Mouse (Mus musculus) liver, adult 2 months (tissue): ENCODE results near the gene Adam15.

ENCODE experiments used
- CTCF ChIP-seq: fragments of 200-500 bp; IDR thresholded peaks from 2 replicates; pipeline ENCODE4 v1.5.1; 2011; ENCODE audit warnings: low read depth, low read length, control low read depth
- POLR2A ChIP-seq: fragments of 200-500 bp; IDR thresholded peaks from 2 replicates; pipeline ENCODE4 v1.6.1; 2011; ENCODE audit warnings: low read length, control low read depth; ENCODE audit not compliant: insufficient read depth; ENCODE audit errors: extremely low read depth

DNA sequence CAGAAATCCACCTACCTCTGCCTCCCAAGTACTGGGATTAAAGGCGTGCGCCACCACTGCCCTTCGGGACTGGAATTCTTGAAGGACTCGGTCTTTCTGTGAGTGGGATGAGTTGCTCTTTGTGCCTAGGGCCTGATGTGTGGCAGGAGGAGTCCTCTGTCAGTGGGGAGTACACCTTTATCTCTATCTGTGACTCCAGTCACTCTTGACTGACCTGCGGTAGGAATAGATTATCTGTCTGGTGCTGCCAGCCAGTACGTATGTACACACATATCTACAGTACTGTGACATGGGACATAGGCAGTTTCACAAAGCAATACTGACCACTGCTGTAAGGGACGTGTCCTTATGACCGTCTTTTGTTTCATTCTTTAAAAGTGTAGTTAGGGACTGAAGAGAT lies 23.9 kb downstream of the Adam15 start:
- TF ChIP-seq POLR2A (no peak), CTCF (no peak)
